Mouse (Mus musculus) lung, embryonic 14.5 days (tissue): ENCODE data around the gene Plekhh2. TPM values are rescaled to one million over a fixed set of nuclear protein-coding genes. Genes with fewer than 3 reads are reported as not detected.

Experiments used
- ATAC-seq: fragments of 200-750 bp; cut with Nextera tagmentation; 2 replicates; pipeline ENCODE4 v1.8.0; 2017; ENCODE audit warnings: mild to moderate bottlenecking, moderate TSS enrichment, moderate library complexity; ENCODE audit not compliant: insufficient read depth
- DNase-seq: peaks from one replicate; pipeline ENCODE4 v3.0.0-alpha.2; 2015
- H3K27ac ChIP-seq: fragments of 300-500 bp; sonication (generic); 2 replicates; pipeline ENCODE4 v1.5.1; 2014; ENCODE audit warnings: low read depth, mild to moderate bottlenecking, moderate library complexity
- H3K27me3 ChIP-seq: fragments of 300-500 bp; sonication (generic); 2 replicates; pipeline ENCODE4 v1.6.1; 2014; ENCODE audit warnings: low read length, control low read depth; ENCODE audit not compliant: insufficient read depth
- H3K36me3 ChIP-seq: fragments of 300-500 bp; sonication (generic); 2 replicates; pipeline ENCODE4 v1.6.1; 2014; ENCODE audit warnings: control low read depth; ENCODE audit not compliant: insufficient read depth
- H3K4me1 ChIP-seq: fragments of 300-500 bp; sonication (generic); 2 replicates; pipeline ENCODE4 v1.6.1; 2014; ENCODE audit warnings: antibody characterized with exemption, control low read depth; ENCODE audit not compliant: insufficient read depth
- H3K4me2 ChIP-seq: fragments of 300-500 bp; sonication (generic); 2 replicates; pipeline ENCODE4 v1.6.1; 2014; ENCODE audit warnings: mild to moderate bottlenecking
- H3K4me3 ChIP-seq: fragments of 300-500 bp; sonication (generic); 2 replicates; pipeline ENCODE4 v1.5.1; 2014; ENCODE audit warnings: low read depth, low read length
- H3K9ac ChIP-seq: fragments of 300-500 bp; sonication (generic); 2 replicates; pipeline ENCODE4 v1.6.1; 2014
- H3K9me3 ChIP-seq: fragments of 300-500 bp; sonication (generic); 2 replicates; pipeline ENCODE4 v1.6.1; 2016; ENCODE audit warnings: low read depth, low read length, control low read depth
- CTCF ChIP-seq: IDR thresholded peaks from 2 replicates; pipeline ENCODE4 v1.5.1; 2016; ENCODE audit warnings: antibody characterized with exemption, low read depth
- WGBS: fragments of 180-500 bp; shearing (Covaris S2); extraction: QIAGEN DNeasy Blood & Tissue Kit; methylation state at CpG from one replicate; pipeline ENCODE4 v1.1.7; 2014; 5-methylcytosine and 5-hydroxymethylcytosine counted together
- polyA plus RNA-seq: library from polyadenylated mRNA; unstranded; fragments of >200 nt; fragmentation: Nextera tagmentation; extraction: Ambion mirVana; gene quantifications from 2 replicates; pipeline ENCODE4 v1.2.1, GENCODE M21; 2014

The Plekhh2 gene
- polyA plus RNA-seq, 1 experiment from 2014 or later: 11.1 TPM

DNA sequence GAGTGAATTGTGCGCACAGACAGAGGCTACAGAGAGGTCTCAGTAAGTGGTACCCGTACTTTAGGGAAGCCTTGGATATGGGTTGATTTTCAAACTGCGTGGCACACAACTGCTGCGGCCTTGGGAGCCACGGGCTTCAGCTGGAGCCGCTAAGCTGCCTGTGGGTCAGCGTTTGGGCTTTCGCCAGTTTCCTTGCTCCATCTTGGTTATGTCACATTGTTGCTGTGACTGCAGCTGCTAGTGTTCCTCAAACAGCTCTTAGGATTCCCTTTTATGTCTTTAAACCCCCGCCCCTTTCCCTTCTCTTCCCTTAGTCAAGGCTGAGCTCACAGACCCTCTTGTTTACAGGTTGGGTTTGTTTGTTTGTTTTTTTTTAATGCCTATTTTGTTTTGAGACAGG lies 61.6 kb downstream of the Plekhh2 start:
- Histone ChIP-seq H3K27me3 (no peaks in the 10 kb centered on the region), H3K36me3 (peaks cover 22% of the 10 kb centered on the region; the same call in 1 of the 2 replicates), H3K4me1 (no peaks in the 10 kb centered on the region), H3K9ac (no peak overlapping the region), H3K4me3 (no peak overlapping the region), H3K9me3 (no peaks in the 10 kb centered on the region), H3K27ac (no peak overlapping the region), H3K4me2 (no peak overlapping the region)
- no peak for TF ChIP-seq CTCF
- WGBS: 88% methylated on average over 9 of the region's 9 CpGs
- no peak for ATAC-seq
- peak; percentile 56 for DNase-seq

DNA sequence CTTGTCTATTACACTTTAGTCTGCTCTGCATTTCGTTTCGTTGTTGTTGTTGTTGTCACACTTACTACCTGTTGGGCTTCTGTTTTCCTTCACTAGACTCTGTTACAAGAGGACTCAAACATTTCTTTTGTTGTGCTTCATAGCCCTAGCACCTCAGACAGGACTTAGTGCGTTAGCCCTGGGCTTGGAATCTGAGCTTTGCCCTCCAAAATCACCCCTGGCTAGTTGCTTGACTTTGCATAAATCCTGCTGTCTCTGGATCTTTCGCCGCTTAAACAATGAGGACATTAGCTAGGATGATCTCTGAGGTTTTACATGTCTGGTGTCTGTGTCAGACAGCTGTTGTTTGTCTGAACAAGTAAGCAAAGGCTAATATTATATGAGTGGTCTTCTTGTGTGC lies 62.2 kb downstream of the Plekhh2 start:
- no peak overlapping the region for H3K4me2 ChIP-seq
- no peak overlapping the region; the same call in 1 of the 2 replicates for H3K27ac ChIP-seq
- H3K4me1 ChIP-seq: no peaks in the 10 kb centered on the region
- DNase-seq (no peak), ATAC-seq (no peak)
- TF ChIP-seq CTCF: no peak
- no peaks in the 10 kb centered on the region for H3K9me3 ChIP-seq
- H3K27me3 ChIP-seq: no peaks in the 10 kb centered on the region
- no peak overlapping the region for H3K9ac ChIP-seq
- WGBS: 74% methylated on average over 5 of the region's 5 CpGs
- H3K36me3 ChIP-seq: peaks cover 25% of the 10 kb centered on the region; the same call in 1 of the 2 replicates
- H3K4me3 ChIP-seq: no peak overlapping the region

DNA sequence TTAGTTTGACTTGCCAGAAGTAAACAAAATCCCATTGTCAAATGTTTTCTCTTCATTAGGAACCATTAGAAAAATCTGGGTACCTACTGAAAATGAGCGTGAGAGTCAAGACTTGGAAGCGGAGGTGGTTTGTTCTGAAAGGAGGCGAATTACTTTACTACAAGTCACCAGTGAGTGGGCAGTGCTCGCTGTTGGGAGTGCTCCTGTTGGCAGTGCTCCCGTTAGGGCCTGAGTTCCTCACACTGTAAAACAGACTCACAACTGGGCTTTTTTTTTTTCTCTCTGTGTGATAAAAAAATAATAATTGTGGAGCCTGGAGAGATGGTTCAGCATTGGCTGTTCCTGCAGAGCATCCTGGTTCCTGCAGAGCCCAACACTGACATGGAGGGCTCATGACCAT lies 63.4 kb downstream of the Plekhh2 start:
- Histone ChIP-seq H3K27ac (no peak overlapping the region), H3K36me3 (peaks cover 33% of the 10 kb centered on the region; the same call in 1 of the 2 replicates), H3K4me2 (no peak overlapping the region), H3K9ac (no peak overlapping the region), H3K27me3 (no peaks in the 10 kb centered on the region), H3K9me3 (no peaks in the 10 kb centered on the region), H3K4me1 (no peaks in the 10 kb centered on the region), H3K4me3 (no peak overlapping the region)
- no peak for TF ChIP-seq CTCF
- 83% methylated on average over 5 of the region's 5 CpGs for WGBS
- no peak for ATAC-seq
- DNase-seq: no peak

DNA sequence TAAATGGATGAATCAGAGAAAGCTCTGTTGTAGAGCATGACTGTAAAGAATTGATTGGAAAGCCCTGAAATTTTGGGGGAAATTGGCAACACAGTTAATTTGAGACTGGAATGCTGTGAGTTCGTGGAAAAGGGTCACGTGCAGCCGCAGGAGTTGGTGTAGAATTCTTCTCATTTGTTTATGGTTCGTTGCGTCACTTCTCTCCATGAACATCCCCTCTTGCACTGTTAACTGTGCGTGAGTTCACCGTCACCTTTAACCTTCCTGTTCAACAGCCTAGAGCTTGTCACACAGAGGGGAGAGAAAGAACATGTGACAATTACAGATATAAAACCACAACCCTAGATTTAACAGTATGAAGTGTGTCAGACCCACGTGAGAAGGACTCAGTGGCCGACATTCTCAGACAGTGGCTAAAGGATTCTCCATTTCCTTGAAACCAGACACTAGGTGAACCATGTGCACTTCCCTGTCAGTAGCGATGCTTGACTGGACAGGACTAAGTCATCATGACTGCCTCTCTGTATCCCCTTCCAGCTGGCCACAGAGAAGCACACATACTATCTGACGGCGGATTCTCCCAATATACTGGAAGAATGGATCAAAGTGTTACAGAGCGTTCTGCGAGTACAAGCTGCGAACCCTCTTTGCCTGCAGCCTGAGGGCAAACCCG lies 65.1 kb downstream of the Plekhh2 start:
- Histone ChIP-seq H3K9me3 (no peaks in the 10 kb centered on the region), H3K27ac (no peak overlapping the region), H3K9ac (no peak overlapping the region), H3K4me1 (no peaks in the 10 kb centered on the region), H3K4me2 (no peak overlapping the region), H3K36me3 (peaks cover 34% of the 10 kb centered on the region; the same call in 1 of the 2 replicates), H3K4me3 (no peak overlapping the region), H3K27me3 (no peaks in the 10 kb centered on the region)
- DNase-seq (no peak), ATAC-seq (no peak)
- TF ChIP-seq CTCF: no peak
- 68% methylated on average over 16 of the region's 16 CpGs for WGBS

DNA sequence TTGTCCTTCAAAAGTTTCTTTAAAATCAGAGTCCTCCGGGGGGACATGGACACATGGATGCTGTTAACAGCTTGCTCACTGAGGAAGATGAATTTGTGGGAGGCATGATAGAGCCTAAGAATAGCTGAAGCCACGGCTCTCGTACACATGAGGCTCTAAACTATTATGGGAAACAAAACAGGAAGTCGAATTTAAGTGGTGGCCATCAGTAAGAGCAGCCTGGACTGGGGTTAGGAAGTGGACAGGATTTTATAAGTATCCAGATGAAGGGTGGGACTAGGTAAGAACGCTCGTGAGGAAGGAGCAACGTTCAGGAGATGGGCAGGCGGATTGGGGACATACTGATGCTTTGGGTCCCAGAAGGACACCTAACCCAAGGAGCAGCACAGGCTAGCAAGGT lies 67.6 kb downstream of the Plekhh2 start:
- no peak for ATAC-seq
- TF ChIP-seq CTCF: no peak
- no peak overlapping the region for H3K4me2 ChIP-seq
- no peaks in the 10 kb centered on the region for H3K4me1 ChIP-seq
- 66% methylated on average over 8 of the region's 8 CpGs for WGBS
- no peak for DNase-seq
- H3K27me3 ChIP-seq: no peaks in the 10 kb centered on the region
- no peak overlapping the region for H3K4me3 ChIP-seq
- no peak overlapping the region for H3K9ac ChIP-seq
- H3K9me3 ChIP-seq: no peaks in the 10 kb centered on the region
- peaks cover 39% of the 10 kb centered on the region; the same call in 1 of the 2 replicates for H3K36me3 ChIP-seq
- H3K27ac ChIP-seq: no peak overlapping the region

DNA sequence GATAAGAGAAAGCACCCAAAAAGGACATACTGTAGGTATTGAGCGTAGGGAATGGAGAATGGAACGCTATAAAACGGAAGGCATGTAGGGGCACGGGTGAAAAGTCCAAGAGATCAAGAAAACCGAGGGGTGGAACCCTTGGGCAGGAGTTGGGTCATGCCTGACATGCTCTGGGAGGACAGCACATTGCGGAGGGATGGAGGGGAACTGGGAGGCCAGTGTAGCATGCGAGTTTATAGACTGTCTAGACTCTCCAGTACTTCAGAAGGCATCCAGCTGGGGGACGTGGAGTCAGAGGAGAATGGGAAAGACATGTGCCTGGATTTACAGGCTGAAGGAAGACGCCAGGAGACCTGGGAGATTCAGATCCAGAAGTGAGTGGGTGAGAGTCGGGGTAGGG lies 68.1 kb downstream of the Plekhh2 start:
- DNase-seq (no peak), ATAC-seq (no peak)
- H3K4me2 ChIP-seq: no peak overlapping the region
- no peak overlapping the region for H3K27ac ChIP-seq
- H3K4me3 ChIP-seq: no peak overlapping the region
- H3K36me3 ChIP-seq: peaks cover 44% of the 10 kb centered on the region; the same call in 1 of the 2 replicates
- no peaks in the 10 kb centered on the region for H3K9me3 ChIP-seq
- no peaks in the 10 kb centered on the region for H3K4me1 ChIP-seq
- H3K27me3 ChIP-seq: no peaks in the 10 kb centered on the region
- no peak for TF ChIP-seq CTCF
- H3K9ac ChIP-seq: no peak overlapping the region
- 79% methylated on average over 10 of the region's 10 CpGs for WGBS

DNA sequence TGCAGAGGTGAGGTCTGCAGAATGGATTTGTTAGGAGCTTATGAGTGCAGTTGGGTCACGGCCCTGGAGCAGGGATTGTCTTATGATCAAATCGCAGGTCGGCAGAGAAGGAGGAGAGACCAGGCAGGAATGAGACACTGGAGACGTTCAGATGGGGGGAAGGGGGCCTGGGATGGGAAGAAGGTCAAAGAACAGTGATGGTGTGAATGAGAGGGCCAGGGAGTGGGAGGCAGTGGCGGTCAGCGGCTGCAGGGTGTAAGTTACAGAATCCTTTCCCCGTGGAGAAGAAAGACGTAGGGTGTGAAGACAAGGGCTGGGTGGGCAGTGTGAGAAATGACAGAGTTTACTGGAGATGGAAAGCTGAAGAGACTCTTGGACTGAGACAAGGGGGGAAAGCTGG lies 69.1 kb downstream of the Plekhh2 start:
- Histone ChIP-seq H3K36me3 (peaks cover 45% of the 10 kb centered on the region; the same call in 1 of the 2 replicates), H3K4me1 (no peaks in the 10 kb centered on the region), H3K9me3 (no peaks in the 10 kb centered on the region), H3K27ac (no peak overlapping the region), H3K9ac (no peak overlapping the region), H3K4me2 (no peak overlapping the region), H3K4me3 (no peak overlapping the region), H3K27me3 (no peaks in the 10 kb centered on the region)
- no peak for TF ChIP-seq CTCF
- WGBS: 50% methylated on average over 8 of the region's 8 CpGs
- no peak for ATAC-seq
- DNase-seq: no peak
